Mouse (Mus musculus) skeletal muscle tissue, adult 2 months (tissue): ENCODE results near the gene Cenpp.

Experiments used
- DNase-seq: peaks from one replicate; pipeline ENCODE4 v3.0.0-alpha.2; 2012; ENCODE audit warnings: low read depth, low spot score

Cenpp gene

GRCm38 (mm10) chr13:49652481-49653179 lies at the start of gene Cenpp, which contains the start of gene Nol8:
TSS of gene Cenpp (minus strand) at chr13:49652785.
TSS of gene Nol8 (plus strand) at chr13:49653078.
- DNase-seq, result peak; percentile 99

GRCm38 (mm10) chr13:49691056-49691455 lies 38.5 kb upstream of the Cenpp start:
- DNase-seq, result no peak

GRCm38 (mm10) chr13:49684266-49684665 lies 31.7 kb upstream of the Cenpp start:
- DNase-seq, result no peak

GRCm38 (mm10) chr13:49682233-49682846 lies 29.8 kb upstream of the Cenpp start:
- DNase-seq, result no peak

- peak; percentile 98 for DNase-seq
Measured at GRCm38 (mm10) chr13:49681351-49682232, 29.0 kb upstream of the Cenpp start, which contains the start of gene Iars. TSS of gene Iars (plus strand) at chr13:49682100.

GRCm38 (mm10) chr13:49677793-49678192 lies 25.2 kb upstream of the Cenpp start:
- DNase-seq, result no peak

- no peak for DNase-seq
Measured at GRCm38 (mm10) chr13:49653180-49653541, 576 bp upstream of the Cenpp start.

GRCm38 (mm10) chr13:49651781-49652351 lies 719 bp downstream of the Cenpp start:
- no peak for DNase-seq

GRCm38 (mm10) chr13:49651136-49651535 lies 1.4 kb downstream of the Cenpp start:
- DNase-seq, result no peak

- no peak for DNase-seq
Measured at GRCm38 (mm10) chr13:49646019-49646418, 6.6 kb downstream of the Cenpp start.

GRCm38 (mm10) chr13:49644731-49645529 lies 7.7 kb downstream of the Cenpp start:
- peak; percentile 18 for DNase-seq

GRCm38 (mm10) chr13:49643669-49644362 lies 8.8 kb downstream of the Cenpp start:
- DNase-seq, result peak; percentile 26

- DNase-seq, result no peak
Measured at GRCm38 (mm10) chr13:49642650-49643049, 9.9 kb downstream of the Cenpp start.

GRCm38 (mm10) chr13:49639965-49640364 lies 12.6 kb downstream of the Cenpp start:
- no peak for DNase-seq

GRCm38 (mm10) chr13:49629076-49629475 lies 23.5 kb downstream of the Cenpp start:
- DNase-seq, result peak; percentile 45

GRCm38 (mm10) chr13:49628167-49628566 lies 24.4 kb downstream of the Cenpp start:
- DNase-seq, result no peak

GRCm38 (mm10) chr13:49623216-49623615 lies 29.4 kb downstream of the Cenpp start:
- DNase-seq, result no peak

GRCm38 (mm10) chr13:49618365-49618764 lies 34.2 kb downstream of the Cenpp start:
- no peak for DNase-seq

GRCm38 (mm10) chr13:49617021-49617420 lies 35.6 kb downstream of the Cenpp start:
- DNase-seq, result no peak

GRCm38 (mm10) chr13:49608589-49609322 lies 43.8 kb downstream of the Cenpp start:
- DNase-seq, result no peak
